Mouse (Mus musculus) heart, embryonic 14.5 days (tissue): Measurements from ENCODE around the gene Ly6g6c. TPM values are rescaled to one million over a fixed set of nuclear protein-coding genes. Genes with fewer than 3 reads are reported as not detected.
"Not testable (repeated sequence)": the region's sequence is repeated elsewhere in the genome, so short reads cannot be mapped to it uniquely, and the experiment has no call there.

ENCODE experiments used
- ATAC-seq: fragments of 200-750 bp; cut with Nextera tagmentation; 2 replicates; pipeline ENCODE4 v1.8.0; 2017; ENCODE audit warnings: low read depth, moderate TSS enrichment; ENCODE audit not compliant: insufficient number of reproducible peaks, insufficient read depth, low FRiP score
- H3K27ac ChIP-seq, 2 experiments: fragments of 200-500 bp in 1 of 2; fragments of 300-500 bp in 1 of 2; sonication (generic) in 1 of 2; replicated peaks in 1 of 2; 2 replicates each; pipeline ENCODE4 v1.5.1; 2012 to 2014; ENCODE audit warnings: low read depth in 2 of 2, low read length in 2 of 2, control low read depth in 1 of 2, mild to moderate bottlenecking in 1 of 2, mixed read lengths in 1 of 2; ENCODE audit not compliant: control insufficient read depth in 1 of 2, insufficient read depth in 1 of 2
- H3K27me3 ChIP-seq: fragments of 300-500 bp; sonication (generic); 2 replicates; pipeline ENCODE4 v1.6.1; 2014; ENCODE audit warnings: mild to moderate bottlenecking, low read length, control low read depth; ENCODE audit not compliant: control insufficient read depth, insufficient read depth
- H3K36me3 ChIP-seq: fragments of 300-500 bp; sonication (generic); 2 replicates; pipeline ENCODE4 v1.6.1; 2014; ENCODE audit warnings: mild to moderate bottlenecking, control low read depth, low read length, mixed read lengths; ENCODE audit not compliant: control insufficient read depth, insufficient read depth
- H3K4me1 ChIP-seq, 2 experiments: fragments of 200-500 bp in 1 of 2; fragments of 300-500 bp in 1 of 2; sonication (generic) in 1 of 2; 2 replicates each; pipeline ENCODE4 v1.6.1; 2012 to 2014; ENCODE audit warnings: low read length in 2 of 2, control low read depth in 1 of 2, mixed read lengths in 1 of 2; ENCODE audit not compliant: control insufficient read depth in 2 of 2, insufficient read depth in 2 of 2
- H3K4me2 ChIP-seq: fragments of 300-500 bp; sonication (generic); 2 replicates; pipeline ENCODE4 v1.6.1; 2014; ENCODE audit warnings: mild to moderate bottlenecking, low read length
- H3K4me3 ChIP-seq, 2 experiments: fragments of 200-500 bp in 1 of 2; fragments of 300-500 bp in 1 of 2; sonication (generic) in 1 of 2; 2 replicates each; pipeline ENCODE4 v1.5.1; 2012 to 2014; ENCODE audit warnings: low read length in 2 of 2, mild to moderate bottlenecking in 2 of 2, control low read depth in 1 of 2, low read depth in 1 of 2, moderate library complexity in 1 of 2; ENCODE audit not compliant: control insufficient read depth in 1 of 2, insufficient read depth in 1 of 2
- H3K9ac ChIP-seq: fragments of 300-500 bp; sonication (generic); 2 replicates; pipeline ENCODE4 v1.6.1; 2014; ENCODE audit warnings: mild to moderate bottlenecking, low read length
- H3K9me3 ChIP-seq: fragments of 300-500 bp; sonication (generic); 2 replicates; pipeline ENCODE4 v1.6.1; 2016; ENCODE audit warnings: low read length, control low read depth; ENCODE audit not compliant: control insufficient read depth
- WGBS: fragments of 180-500 bp; shearing (Covaris S2); extraction: QIAGEN DNeasy Blood & Tissue Kit; methylation state at CpG from one replicate; pipeline ENCODE4 v1.1.7; 2014; 5-methylcytosine and 5-hydroxymethylcytosine counted together
- polyA plus RNA-seq: library from polyadenylated mRNA; unstranded; fragments of >200 nt; fragmentation: Nextera tagmentation; extraction: Ambion mirVana; gene quantifications from 2 replicates; pipeline ENCODE4 v1.2.1, GENCODE M21; 2014

The Ly6g6c gene
- polyA plus RNA-seq, 1 experiment from 2014 or later, result not detected

- not testable (repeated sequence) for H3K4me2 ChIP-seq, H3K36me3 ChIP-seq, ATAC-seq, H3K27me3 ChIP-seq, H3K9ac ChIP-seq, H3K4me1 ChIP-seq, H3K27ac ChIP-seq, H3K9me3 ChIP-seq, H3K4me3 ChIP-seq
- WGBS, result 57% methylated on average over 1 of the region's 1 CpGs
These were observed 31.5 kb upstream of the Ly6g6c start for GRCm38 (mm10) chr17:35033703-35034102.

DNA sequence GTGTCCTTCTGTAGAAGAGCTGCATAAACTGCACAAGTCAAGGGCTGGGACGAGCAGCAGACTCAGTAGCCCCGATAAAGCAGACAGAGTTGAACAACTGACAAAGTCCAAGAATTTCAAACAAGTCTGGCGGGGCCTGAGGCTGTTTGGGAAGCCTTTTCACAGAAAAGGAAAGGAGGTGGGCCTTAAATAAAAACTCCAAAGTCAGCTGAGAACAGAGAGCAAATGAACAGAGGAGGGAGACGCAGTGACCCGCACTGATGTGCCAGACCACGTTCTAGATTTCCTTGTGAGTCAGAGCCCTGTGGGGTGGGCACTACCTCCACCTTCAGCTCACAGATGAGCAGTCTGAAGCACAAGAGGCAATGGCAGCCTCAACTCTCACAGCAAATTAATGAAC, 30.3 kb upstream of the Ly6g6c start:
- Histone ChIP-seq H3K27ac (no peak overlapping the region), H3K9me3 (no peaks in the 10 kb centered on the region), H3K4me1 (0 out of 4 replicates have a peak, but pooled peaks cover 0 to 1% of the 10 kb centered on the region in 2 experiments), H3K27me3 (no peaks in the 10 kb centered on the region), H3K4me3 (no peak overlapping the region), H3K36me3 (no peaks in the 10 kb centered on the region), H3K9ac (no peak overlapping the region), H3K4me2 (no peak overlapping the region)
- no peak for ATAC-seq
- WGBS, result 66% methylated on average over 6 of the region's 6 CpGs

DNA sequence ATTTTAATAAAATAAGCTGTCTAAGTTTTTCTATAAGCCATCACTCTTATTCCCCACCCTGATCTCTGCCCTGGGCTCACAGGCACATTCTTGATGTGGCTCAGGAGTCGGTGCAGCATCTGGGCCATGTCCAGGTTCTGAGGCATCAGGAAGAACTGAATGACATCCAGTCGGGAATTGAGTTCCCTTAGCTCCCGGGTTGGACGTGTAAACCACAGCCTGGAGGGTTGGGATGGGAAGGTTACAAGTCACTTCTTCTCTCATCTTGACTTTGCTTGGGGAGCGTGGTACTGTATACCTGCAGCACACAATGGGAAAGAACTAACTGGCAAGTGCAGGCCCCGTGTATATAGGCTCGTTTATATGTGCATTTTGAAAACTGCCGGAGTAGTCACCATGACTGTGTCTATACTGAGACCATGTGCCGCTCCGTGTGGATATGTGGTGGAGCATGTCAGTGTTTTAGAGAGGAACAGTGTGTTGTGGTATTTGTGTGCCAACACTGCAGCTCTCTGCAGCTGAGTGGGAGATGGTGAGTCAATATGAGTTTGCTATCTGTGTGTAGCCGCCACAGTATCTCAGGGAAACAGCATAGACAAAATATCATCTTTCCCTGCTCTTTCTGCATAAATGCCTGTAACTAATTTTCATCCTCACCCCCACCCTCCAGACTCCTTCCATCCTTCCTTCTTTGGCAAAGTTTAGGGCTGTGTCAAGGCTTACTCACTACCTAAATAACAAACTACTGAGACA, 25.9 kb upstream of the Ly6g6c start:
- no peak for ATAC-seq
- H3K27me3 ChIP-seq, result no peaks in the 10 kb centered on the region
- no peaks in the 10 kb centered on the region for H3K36me3 ChIP-seq
- H3K4me1 ChIP-seq, result 0 out of 4 replicates have a peak, but pooled peaks cover 0 to 4% of the 10 kb centered on the region in 2 experiments
- H3K4me3 ChIP-seq, result no peak overlapping the region
- 75% methylated on average over 11 of the region's 11 CpGs for WGBS
- H3K27ac ChIP-seq, result no peak overlapping the region
- H3K9me3 ChIP-seq, result no peaks in the 10 kb centered on the region
- no peak overlapping the region for H3K9ac ChIP-seq
- H3K4me2 ChIP-seq, result no peak overlapping the region

- Histone ChIP-seq H3K9ac (no peak overlapping the region), H3K4me3 (no peak overlapping the region), H3K27ac (peak overlapping the region; percentile 14 to 61; a peak in 1 of 4 replicates), H3K4me2 (no peak overlapping the region), H3K27me3 (no peaks in the 10 kb centered on the region), H3K36me3 (no peaks in the 10 kb centered on the region), H3K4me1 (peaks cover 16 to 43% of the 10 kb centered on the region in 2 experiments), H3K9me3 (no peaks in the 10 kb centered on the region)
- no peak for ATAC-seq
- WGBS, result 77% methylated on average over 4 of the region's 4 CpGs
These were observed 21.4 kb upstream of the Ly6g6c start for GRCm38 (mm10) chr17:35043794-35044193.

DNA sequence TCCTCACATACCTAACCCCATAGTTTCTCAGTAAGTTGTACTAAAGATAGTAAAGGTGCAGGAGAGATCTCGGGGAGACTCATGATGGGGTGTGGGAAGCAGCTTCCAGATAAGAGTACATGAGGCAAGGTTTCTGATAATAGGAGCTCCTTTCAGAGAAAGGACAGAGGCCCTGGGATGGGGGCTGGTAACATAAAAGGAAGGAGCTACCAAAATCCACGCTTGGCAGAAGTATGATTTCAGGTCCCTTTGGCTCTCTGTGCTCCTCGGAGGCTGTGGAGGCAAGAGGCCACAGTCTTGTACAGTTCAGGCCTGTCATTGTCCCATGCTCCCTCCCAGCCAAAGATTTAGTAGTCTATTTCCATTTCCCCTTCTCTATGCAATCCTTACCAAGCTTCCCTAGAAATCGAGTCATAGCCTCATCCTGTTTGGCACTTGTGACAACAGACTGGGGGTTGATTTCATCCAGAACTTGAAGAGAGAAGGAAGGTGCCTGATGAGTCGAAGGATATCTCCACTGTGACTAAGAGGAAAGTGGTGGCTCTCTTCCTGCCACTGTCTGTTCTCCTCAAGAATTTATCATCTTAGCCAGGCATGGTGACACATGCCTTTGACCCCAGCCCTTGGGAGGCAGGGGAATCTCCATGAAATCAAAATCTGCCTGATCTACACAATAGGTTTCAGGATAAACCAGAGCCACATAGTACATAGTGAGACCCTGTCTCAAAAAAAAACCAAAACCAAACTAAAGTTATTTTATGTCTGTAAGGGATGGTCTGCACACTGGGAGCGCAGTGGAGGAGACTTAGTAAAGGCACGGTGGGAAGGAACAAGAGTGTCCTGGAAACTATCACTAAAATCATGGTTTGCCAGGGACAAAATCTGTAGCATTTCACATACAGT, 20.0 kb upstream of the Ly6g6c start:
- H3K9ac ChIP-seq, result peak overlapping the region; percentile 94; the same call in 1 of the 2 replicates
- peak overlapping the region in 1 of 2 experiments; percentile 65; a peak in 1 of 4 replicates for H3K4me3 ChIP-seq
- ATAC-seq, result no peak

DNA sequence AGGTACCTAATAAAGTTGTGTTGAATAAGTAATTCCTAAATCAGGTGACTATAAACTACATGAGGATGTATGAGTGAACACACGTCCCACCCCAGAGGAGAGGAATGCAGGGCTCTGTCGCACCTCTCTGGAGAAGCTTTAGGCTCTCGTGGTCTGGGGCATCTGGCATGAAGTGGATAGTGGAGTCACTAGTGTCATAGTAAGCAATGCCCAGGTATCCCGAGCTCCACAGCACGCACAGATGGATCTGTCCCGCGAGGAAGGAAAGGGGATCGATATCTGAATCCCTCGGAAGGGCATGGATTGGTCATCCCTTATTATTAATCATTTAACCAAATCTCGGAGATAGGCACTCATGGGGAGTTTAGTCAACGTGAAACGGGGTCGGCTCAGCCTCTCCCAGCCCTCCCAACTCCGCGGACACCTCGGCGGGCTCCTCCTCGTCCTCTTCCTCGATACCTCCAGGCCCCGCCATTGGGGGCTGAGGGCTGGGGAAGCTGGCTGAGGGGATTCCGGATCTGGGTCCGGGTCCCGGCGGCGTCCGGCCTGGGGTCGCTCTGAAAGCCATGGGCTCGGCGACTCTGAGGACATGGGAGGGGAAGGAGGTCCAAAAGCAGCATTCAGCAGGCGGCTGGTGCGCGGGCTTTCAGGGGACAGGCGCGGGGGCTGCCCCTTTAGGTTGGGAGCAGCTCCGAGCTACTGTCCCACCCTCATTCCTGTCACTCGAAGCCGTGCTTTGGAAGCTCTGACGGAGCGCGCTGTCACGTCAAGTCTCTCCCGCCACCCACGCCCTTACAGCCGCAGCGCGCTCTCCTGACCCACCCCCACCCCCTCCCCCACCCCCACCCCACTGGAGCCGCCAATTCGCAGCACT, 19.1 kb upstream of the Ly6g6c start:
- peak overlapping the region; percentile 94 for H3K9ac ChIP-seq
- WGBS, result 2% methylated on average over 48 of the region's 48 CpGs
- peak overlapping the region; percentile 47 to 65 for H3K4me3 ChIP-seq
- no peaks in the 10 kb centered on the region for H3K27me3 ChIP-seq
- no peaks in the 10 kb centered on the region for H3K9me3 ChIP-seq
- peak overlapping the region; percentile 79 to 95 for H3K27ac ChIP-seq
- H3K36me3 ChIP-seq, result no peaks in the 10 kb centered on the region
- peaks cover 24 to 51% of the 10 kb centered on the region in 2 experiments for H3K4me1 ChIP-seq
- H3K4me2 ChIP-seq, result peak overlapping the region; percentile 99
- ATAC-seq, result no peak

More for the DNA sequence above, 20.0 kb upstream of the Ly6g6c start:
- Histone ChIP-seq H3K4me1 (peaks cover 24 to 51% of the 10 kb centered on the region in 2 experiments), H3K27me3 (no peaks in the 10 kb centered on the region), H3K4me2 (peak overlapping the region; percentile 99), H3K27ac (peak overlapping the region; percentile 79 to 95), H3K9me3 (no peaks in the 10 kb centered on the region), H3K36me3 (no peaks in the 10 kb centered on the region)
- 54% methylated on average over 7 of the region's 7 CpGs for WGBS
